Mouse (Mus musculus) heart, adult 2 months (tissue): Measurements from ENCODE around the gene Dph5. TPM values are rescaled to one million over a fixed set of nuclear protein-coding genes. Genes with fewer than 3 reads are reported as not detected.

Experiments used
- DNase-seq, 2 experiments: peaks; one replicate each; pipeline ENCODE4 v3.0.0; 2021
- H3K27ac ChIP-seq: fragments of 200-600 bp; 2 replicates; pipeline ENCODE4 v1.8.1; 2022
- H3K27me3 ChIP-seq: fragments of 200-500 bp; 2 replicates; pipeline ENCODE4 v1.6.1; 2012; ENCODE audit warnings: mild to moderate bottlenecking, low read length, inconsistent platforms, mixed read lengths; ENCODE audit not compliant: control insufficient read depth, insufficient read depth
- H3K36me3 ChIP-seq: fragments of 200-500 bp; 2 replicates; pipeline ENCODE4 v1.6.1; 2012; ENCODE audit warnings: low read length, inconsistent platforms; ENCODE audit not compliant: control insufficient read depth, insufficient read depth
- H3K4me1 ChIP-seq: fragments of 200-500 bp; 2 replicates; pipeline ENCODE4 v1.6.1; 2011; ENCODE audit warnings: low read length; ENCODE audit not compliant: control insufficient read depth, insufficient read depth
- H3K4me3 ChIP-seq: fragments of 200-600 bp; 2 replicates; pipeline ENCODE4 v1.8.1; 2022
- H3K79me2 ChIP-seq: fragments of 200-500 bp; replicated peaks from 2 replicates; pipeline ENCODE4 v1.6.1; 2012; ENCODE audit warnings: mild to moderate bottlenecking, inconsistent platforms, low read length, moderate library complexity, mixed read lengths; ENCODE audit not compliant: control insufficient read depth, insufficient read depth
- H3K9ac ChIP-seq: fragments of 200-500 bp; 2 replicates; pipeline ENCODE4 v1.6.1; 2012; ENCODE audit warnings: low read depth, mild to moderate bottlenecking, control low read depth, inconsistent platforms, low read length, mixed read lengths
- CTCF ChIP-seq: fragments of 200-600 bp; IDR thresholded peaks from 2 replicates; pipeline ENCODE4 v1.8.1; 2022; ENCODE audit warnings: antibody characterized with exemption, mild to moderate bottlenecking, moderate library complexity
- EP300 ChIP-seq: fragments of 200-500 bp; IDR thresholded peaks from 2 replicates; pipeline ENCODE4 v1.6.1; 2011; ENCODE audit warnings: low read depth, low read length, control low read depth; ENCODE audit not compliant: insufficient read depth
- POLR2A ChIP-seq: fragments of 200-500 bp; IDR thresholded peaks from 2 replicates; pipeline ENCODE4 v1.6.1; 2011; ENCODE audit warnings: mild to moderate bottlenecking, low read depth, low read length, control low read depth; ENCODE audit not compliant: insufficient read depth
- WGBS: fragments of 180-500 bp; shearing (Covaris S2); methylation state at CpG from one replicate; pipeline ENCODE4 v1.1.7; 2018; 5-methylcytosine and 5-hydroxymethylcytosine counted together
- intact Hi-C: fragments of 180-260 bp; cut with DNase I; formaldehyde crosslinking; loops from one replicate; pipeline ENCODE4 v1.15.1; 2025
- polyA plus RNA-seq: library from polyadenylated mRNA; depleted of rRNA; stranded (reverse); fragments of >200 nt; gene quantifications from 2 replicates; pipeline ENCODE4 v1.2.3, GENCODE M21; 2012
- total RNA-seq, 2 experiments: library from RNA; stranded (reverse); gene quantifications; 2 replicates each; pipeline ENCODE4 v1.2.3; 2021

Dph5 gene
- total and polyA plus RNA-seq, 3 experiments: 3.3 to 8.4 (median 5.8) TPM

DNA sequence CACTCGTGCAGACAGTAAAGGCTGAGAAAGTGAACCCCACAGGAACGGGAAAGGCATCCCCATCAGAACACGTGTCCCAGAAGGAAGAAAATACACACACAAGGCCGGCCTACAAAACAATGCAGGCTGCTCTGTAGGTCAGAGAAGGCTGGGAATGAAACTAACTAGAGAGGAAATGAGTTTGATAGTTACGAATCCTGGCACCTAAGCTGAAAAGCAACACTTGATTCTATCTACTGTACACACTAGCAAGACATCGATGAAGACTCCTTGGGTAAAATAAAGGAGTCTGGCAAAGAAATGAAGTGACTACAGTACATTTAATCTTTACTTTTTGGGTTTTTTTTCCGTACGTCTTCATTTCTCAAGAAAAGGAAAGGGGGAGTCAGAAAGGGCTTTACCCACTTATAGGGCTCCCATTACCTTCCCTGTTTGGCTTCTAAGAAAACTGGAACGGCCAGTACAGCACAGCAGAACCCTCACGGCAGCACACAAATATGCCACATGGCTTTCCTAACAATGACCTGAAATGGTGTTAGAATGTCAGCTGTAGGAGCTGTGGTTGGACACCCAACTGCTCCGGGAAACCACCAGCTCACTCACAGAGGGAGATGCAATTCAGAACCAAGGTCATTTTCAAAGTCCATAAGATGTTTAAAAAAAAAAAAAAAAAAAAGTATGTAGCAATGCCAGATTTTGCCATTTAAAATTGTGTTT is 73.8 kb downstream of the Dph5 start:
- no peak overlapping the region for H3K4me3 ChIP-seq
- H3K79me2 ChIP-seq: no peaks in the 10 kb centered on the region
- DNase-seq: no peak
- H3K27ac ChIP-seq: no peak overlapping the region
- intact Hi-C loops: no loop called here
- 65% methylated on average over 11 of the region's 11 CpGs for WGBS
- H3K9ac ChIP-seq: no peak overlapping the region
- no peaks in the 10 kb centered on the region for H3K27me3 ChIP-seq
- TF ChIP-seq CTCF: no peak
- no peaks in the 10 kb centered on the region for H3K4me1 ChIP-seq
- no peaks in the 10 kb centered on the region; the same call in 1 of the 2 replicates for H3K36me3 ChIP-seq

DNA sequence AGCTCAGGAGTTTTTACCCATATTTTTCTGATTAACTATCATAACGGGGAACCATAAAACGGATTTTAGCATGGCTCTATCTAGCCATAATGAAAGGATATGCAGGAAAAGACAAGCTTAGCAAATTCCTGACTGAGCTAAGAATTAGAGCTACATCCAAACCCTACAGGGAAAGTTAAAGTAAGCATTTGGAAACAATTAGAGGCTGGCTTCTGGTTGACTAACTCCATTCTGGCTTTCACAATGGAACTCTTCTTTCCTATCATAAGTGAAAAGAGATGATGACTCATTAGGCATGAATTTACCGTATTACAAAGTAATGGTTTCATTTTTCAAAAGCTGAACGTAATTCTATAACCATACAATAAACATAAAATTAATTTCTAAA is 74.4 kb downstream of the Dph5 start:
- DNase-seq: no peak
- Histone ChIP-seq H3K27me3 (no peaks in the 10 kb centered on the region), H3K79me2 (no peaks in the 10 kb centered on the region), H3K4me3 (no peak overlapping the region), H3K9ac (no peak overlapping the region), H3K4me1 (no peaks in the 10 kb centered on the region), H3K27ac (no peak overlapping the region), H3K36me3 (no peaks in the 10 kb centered on the region; the same call in 1 of the 2 replicates)
- intact Hi-C loops: no loop called here
- TF ChIP-seq POLR2A: no peak
- no peak for TF ChIP-seq EP300
- no peak for TF ChIP-seq CTCF
- 68% methylated on average over 4 of the region's 4 CpGs for WGBS

DNA sequence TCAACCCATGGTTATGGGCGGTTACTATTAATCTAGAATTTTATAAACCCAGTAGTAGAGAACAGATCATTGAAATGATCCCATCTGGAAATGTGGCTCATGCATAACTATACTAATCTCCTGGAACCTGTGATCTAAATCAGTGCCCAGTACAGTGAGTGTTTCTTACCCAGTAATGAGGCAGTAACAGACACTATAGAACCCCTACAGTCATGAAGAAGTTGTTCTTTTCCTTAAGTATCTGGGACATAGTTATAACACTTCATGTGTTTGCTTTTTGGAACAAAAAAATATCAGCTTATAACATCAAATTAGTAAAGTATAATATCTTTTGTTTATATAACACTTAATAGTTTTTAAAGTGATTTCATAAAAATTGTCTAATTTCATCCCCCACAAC is 76.0 kb downstream of the Dph5 start:
- Histone ChIP-seq H3K27me3 (no peaks in the 10 kb centered on the region), H3K9ac (no peak overlapping the region), H3K79me2 (no peaks in the 10 kb centered on the region), H3K27ac (no peak overlapping the region), H3K4me1 (no peaks in the 10 kb centered on the region), H3K36me3 (no peaks in the 10 kb centered on the region; the same call in 1 of the 2 replicates), H3K4me3 (no peak overlapping the region)
- no peak for DNase-seq
- intact Hi-C loops: no loop called here
- TF ChIP-seq CTCF (no peak), EP300 (no peak), POLR2A (no peak)
- 98% methylated on average over 1 of the region's 1 CpGs for WGBS

DNA sequence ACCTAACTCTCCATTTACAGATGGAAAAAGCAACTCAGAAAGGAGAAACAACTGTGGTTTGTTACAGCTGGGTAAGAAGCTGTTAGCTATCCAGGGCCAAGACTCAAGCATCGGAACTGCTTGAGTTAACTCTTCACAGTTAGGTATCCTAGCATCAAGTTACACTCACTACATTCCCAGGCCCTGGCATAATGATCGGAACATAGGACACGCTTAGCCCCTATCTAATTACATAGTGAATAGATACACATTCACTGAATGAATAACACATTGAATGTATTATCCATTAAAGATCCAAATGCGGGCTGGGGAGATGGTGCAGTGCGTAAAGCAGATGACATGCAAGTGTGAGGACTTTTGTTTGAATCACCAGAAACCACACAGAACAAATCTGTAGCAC is 76.4 kb downstream of the Dph5 start:
- no peak for DNase-seq
- no peaks in the 10 kb centered on the region; the same call in 1 of the 2 replicates for H3K36me3 ChIP-seq
- TF ChIP-seq CTCF (no peak), EP300 (no peak), POLR2A (no peak)
- H3K9ac ChIP-seq: no peak overlapping the region
- H3K27ac ChIP-seq: no peak overlapping the region
- H3K4me3 ChIP-seq: no peak overlapping the region
- H3K27me3 ChIP-seq: no peaks in the 10 kb centered on the region
- H3K79me2 ChIP-seq: no peaks in the 10 kb centered on the region
- intact Hi-C loops: no loop called here
- no peaks in the 10 kb centered on the region for H3K4me1 ChIP-seq
- WGBS: 91% methylated on average over 5 of the region's 5 CpGs

DNA sequence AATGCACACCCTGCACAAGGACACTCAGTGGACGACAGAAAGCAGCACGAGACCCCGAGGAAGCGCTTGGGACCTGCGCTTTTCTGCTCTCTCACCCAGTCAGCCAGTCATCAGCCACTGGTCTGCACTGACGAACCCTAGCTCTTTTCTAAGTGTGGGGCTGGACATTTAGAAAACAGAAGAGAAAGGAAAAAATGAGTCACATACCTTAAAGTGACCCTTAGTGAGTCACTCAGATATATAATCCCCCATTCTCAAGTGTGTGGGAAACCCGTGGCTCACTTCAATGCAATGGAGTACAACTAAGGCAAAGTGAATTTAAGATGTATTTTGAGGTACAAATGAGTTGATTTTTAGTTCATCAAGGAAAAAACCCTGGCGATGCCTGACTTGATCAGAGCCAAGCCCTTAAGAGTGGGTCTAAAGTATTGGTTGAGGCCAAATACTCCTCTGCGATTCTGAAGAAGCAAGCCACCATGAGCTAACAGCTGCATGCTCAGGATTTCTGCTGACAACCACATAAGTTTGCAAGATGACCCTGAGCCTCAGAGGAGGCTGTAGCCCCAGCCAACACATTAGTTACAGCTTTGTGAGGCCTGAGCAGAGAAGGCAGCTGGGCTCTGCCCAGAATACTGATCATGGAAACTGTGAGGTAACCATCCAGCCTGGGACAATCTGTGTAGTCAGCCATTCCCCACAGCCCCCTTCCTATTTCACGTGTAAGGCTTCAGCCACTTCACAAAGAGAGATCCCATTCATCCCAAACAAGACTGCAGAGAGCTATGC is 81.3 kb downstream of the Dph5 start:
- Histone ChIP-seq H3K9ac (no peak overlapping the region), H3K4me1 (no peaks in the 10 kb centered on the region), H3K27ac (no peak overlapping the region), H3K36me3 (no peaks in the 10 kb centered on the region), H3K79me2 (no peaks in the 10 kb centered on the region), H3K4me3 (no peak overlapping the region), H3K27me3 (no peaks in the 10 kb centered on the region)
- intact Hi-C loops: no loop called here
- 77% methylated on average over 10 of the region's 10 CpGs for WGBS
- DNase-seq: no peak
- no peak for TF ChIP-seq CTCF
- TF ChIP-seq EP300: no peak
- TF ChIP-seq POLR2A: no peak

DNA sequence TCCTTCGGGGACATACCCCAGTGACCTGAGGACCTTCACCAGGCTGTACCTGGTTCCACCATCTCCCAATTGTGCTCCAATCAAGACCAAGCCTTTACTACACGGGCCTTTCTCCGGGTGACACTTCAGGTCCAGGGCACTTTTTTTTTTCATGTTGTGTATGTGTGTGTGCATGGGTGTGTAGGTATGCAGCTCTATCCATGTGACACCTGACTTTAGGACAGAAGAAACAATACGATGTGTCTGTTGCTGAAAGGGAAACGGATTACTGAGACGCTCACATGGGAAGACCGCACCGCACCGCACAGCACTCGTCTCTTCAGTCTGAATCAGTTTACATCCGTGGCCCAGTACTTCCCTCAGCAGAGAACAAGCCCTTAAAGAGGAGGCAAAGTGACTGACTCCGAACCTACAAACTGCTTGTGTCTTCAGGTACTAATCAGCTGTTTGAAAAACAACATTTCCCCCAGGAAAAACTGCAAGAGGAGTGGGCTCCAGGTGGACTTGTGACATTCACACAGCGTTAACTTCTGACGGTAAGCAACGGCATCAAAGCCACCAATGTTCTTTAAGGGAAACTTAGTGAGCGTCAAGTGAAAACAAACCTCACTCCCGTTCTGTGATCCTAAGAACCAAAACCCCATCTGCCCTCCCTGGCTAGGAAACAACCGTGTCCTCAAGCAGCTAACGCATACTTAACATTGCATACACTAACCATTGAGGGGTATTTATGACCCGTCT is 83.6 kb downstream of the Dph5 start:
- H3K27me3 ChIP-seq: no peaks in the 10 kb centered on the region
- no peak overlapping the region for H3K9ac ChIP-seq
- H3K4me1 ChIP-seq: no peaks in the 10 kb centered on the region
- no peaks in the 10 kb centered on the region for H3K79me2 ChIP-seq
- intact Hi-C loops: no loop called here
- no peak for TF ChIP-seq POLR2A
- TF ChIP-seq CTCF: no peak
- TF ChIP-seq EP300: no peak
- no peaks in the 10 kb centered on the region for H3K36me3 ChIP-seq
- H3K4me3 ChIP-seq: no peak overlapping the region
- 94% methylated on average over 20 of the region's 20 CpGs for WGBS
- DNase-seq: no peak
- no peak overlapping the region for H3K27ac ChIP-seq
